Mouse (Mus musculus): ENCODE data around the gene Orai1.

DNA sequence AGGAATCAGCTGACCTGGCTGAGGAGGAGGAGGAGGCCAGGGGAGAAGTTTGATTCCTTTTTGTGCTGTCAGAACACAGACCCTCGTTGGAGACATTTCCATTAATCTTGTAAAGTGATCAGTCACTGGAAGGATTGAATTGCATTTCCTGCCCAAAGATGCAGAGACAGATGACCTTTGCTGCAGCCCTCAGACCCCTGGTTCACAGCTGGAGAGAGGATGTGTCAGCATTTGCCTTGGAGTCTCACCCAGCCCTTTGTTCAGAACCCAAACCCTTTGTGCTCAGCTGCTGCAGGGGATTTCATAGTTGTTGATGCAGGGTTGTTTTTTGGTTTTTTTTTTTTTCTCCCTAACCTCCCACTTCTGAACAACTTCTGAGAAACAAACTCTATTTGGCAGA lies 20.0 kb upstream of the Orai1 start:
- no peak for TF ChIP-seq POLR2A (IDR thresholded peaks at IDR 0.05; ENCODE audit: low read depth, low read length)
- TF ChIP-seq CTCF (IDR thresholded peaks at IDR 0.05; ENCODE audit: extremely low read depth, insufficient read length, insufficient replicate concordance, low read depth, low read length): no peak

Measured in small intestine, adult 2 months (tissue).